Mouse (Mus musculus): Measurements from ENCODE around the gene Pcna. TPM values are rescaled to one million over a fixed set of nuclear protein-coding genes. Genes with fewer than 3 reads are reported as not detected.
A peak's percentile ranks its signal among the peaks of the same experiment; 100 is the strongest.

Gene Pcna
- polyA plus RNA-seq, 1 experiment, result not detected

DNA sequence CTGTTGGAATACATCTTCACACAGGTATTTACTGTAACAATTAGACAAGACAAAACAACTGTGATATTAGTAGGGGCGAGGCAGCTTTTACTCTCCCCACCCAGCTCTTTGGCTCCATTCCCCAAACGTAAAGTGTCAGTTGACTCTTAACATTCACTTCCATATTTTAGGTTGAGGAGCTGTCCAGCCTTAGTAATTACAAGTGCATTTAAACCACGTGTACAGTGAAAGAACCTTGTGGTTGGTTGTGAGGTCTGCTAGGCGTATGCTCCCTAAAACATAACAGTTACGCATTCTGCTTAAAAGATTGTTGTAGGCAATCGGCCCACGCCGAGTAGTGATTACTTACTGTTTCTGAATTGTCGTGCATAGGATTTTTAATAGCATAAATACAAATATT is 12.1 kb upstream of the Pcna start:
- Histone ChIP-seq H3K27ac (ENCODE audit: insufficient read depth, low read depth, low read length) (no peak overlapping the region), H3K4me3 (ENCODE audit: insufficient read depth, low read depth, low read length) (no peak overlapping the region), H3K4me1 (ENCODE audit: control insufficient read depth, insufficient read depth, low read length) (peaks cover 2% of the 10 kb centered on the region; the same call in 1 of the 2 replicates)
- TF ChIP-seq POLR2A (IDR thresholded peaks at IDR 0.05; ENCODE audit: insufficient read depth, low read depth, low read length), result no peak
- TF ChIP-seq CTCF (IDR thresholded peaks at IDR 0.05; ENCODE audit: insufficient read depth, low read depth, low read length), result no peak
- WGBS, result 82% methylated on average over 9 of the region's 9 CpGs

DNA sequence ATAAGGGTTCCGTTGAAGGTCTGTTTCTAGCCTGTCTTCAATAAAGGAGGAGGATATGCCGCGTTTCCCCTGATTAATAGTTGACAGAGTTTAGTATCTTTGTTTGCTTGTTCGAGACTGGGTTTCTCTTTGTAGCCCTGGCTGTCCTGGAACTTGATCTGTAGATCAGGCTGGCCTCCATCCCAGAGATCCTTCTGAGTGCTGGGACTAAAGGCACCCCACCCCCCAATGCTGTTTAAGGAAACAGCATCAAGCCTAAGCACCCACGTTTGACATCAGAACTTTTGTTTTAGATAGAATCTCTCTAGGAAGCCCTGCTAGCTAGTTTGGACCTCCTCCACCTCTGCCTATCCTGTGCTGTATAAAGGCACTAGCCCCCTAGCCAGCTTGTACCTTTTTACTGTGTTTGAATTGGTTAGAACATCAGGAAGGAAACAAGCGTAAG is 11.2 kb upstream of the Pcna start:
- TF ChIP-seq POLR2A (IDR thresholded peaks at IDR 0.05; ENCODE audit: insufficient read depth, low read depth, low read length), result no peak
- TF ChIP-seq CTCF (IDR thresholded peaks at IDR 0.05; ENCODE audit: insufficient read depth, low read depth, low read length), result no peak
- WGBS, result 8% methylated on average over 6 of the region's 6 CpGs
- Histone ChIP-seq H3K4me1 (ENCODE audit: control insufficient read depth, insufficient read depth, low read length) (peaks cover 2% of the 10 kb centered on the region; the same call in 1 of the 2 replicates), H3K27ac (ENCODE audit: insufficient read depth, low read depth, low read length) (0 out of 2 replicates have a peak overlapping the region, but pooled peaks have one; percentile 79), H3K4me3 (ENCODE audit: insufficient read depth, low read depth, low read length) (peak overlapping the region; percentile 86)

DNA sequence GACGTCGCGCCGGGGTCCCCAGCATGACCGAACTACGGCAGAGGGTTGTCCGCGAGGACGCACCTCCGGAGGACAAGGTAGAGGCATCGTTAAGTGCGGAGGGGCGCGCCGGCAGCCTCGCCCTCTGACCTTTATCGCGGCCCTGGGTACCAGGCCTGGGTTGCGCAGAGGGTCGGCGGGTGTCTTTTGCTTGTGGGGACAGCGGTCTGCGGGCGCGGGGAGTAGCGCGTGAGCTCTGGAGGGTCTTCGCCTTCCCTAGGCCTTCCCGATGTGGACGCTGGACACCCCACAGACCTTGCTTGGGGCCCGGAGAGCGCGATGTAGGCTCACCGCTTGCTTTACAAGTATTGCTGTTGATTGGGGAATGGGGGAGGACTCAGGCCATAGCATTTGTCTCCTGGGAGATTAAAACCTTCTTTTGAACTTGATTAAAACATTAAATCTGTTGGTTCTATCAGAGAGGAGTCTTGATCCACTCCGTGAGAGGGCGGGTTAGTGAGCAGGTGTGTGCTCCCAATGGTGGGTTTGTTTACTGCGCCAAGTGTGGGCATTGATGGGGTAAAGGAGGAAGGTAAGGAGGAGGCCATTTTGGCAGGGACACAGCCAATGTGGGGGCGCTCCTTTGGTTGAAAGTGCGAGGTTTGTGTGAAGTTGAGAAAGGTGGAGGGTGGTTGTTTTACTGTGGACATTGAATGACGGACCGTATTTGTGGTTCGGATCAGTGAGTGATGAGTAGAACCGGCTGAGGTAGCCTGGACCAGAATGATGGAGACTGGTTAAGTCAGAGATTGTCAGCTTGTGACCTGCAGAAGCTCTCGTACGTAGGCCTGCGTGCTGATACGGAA is 10.5 kb upstream of the Pcna start:
- Histone ChIP-seq H3K4me1 (ENCODE audit: control insufficient read depth, insufficient read depth, low read length) (no peaks in the 10 kb centered on the region), H3K4me3 (ENCODE audit: insufficient read depth, low read depth, low read length) (peak overlapping the region; percentile 86), H3K27ac (ENCODE audit: insufficient read depth, low read depth, low read length) (peak overlapping the region; percentile 79)
- under 1% methylated on average over 47 of the region's 47 CpGs for WGBS
- TF ChIP-seq CTCF (IDR thresholded peaks at IDR 0.05; ENCODE audit: insufficient read depth, low read depth, low read length) (no peak), POLR2A (IDR thresholded peaks at IDR 0.05; ENCODE audit: insufficient read depth, low read depth, low read length) (no peak)

DNA sequence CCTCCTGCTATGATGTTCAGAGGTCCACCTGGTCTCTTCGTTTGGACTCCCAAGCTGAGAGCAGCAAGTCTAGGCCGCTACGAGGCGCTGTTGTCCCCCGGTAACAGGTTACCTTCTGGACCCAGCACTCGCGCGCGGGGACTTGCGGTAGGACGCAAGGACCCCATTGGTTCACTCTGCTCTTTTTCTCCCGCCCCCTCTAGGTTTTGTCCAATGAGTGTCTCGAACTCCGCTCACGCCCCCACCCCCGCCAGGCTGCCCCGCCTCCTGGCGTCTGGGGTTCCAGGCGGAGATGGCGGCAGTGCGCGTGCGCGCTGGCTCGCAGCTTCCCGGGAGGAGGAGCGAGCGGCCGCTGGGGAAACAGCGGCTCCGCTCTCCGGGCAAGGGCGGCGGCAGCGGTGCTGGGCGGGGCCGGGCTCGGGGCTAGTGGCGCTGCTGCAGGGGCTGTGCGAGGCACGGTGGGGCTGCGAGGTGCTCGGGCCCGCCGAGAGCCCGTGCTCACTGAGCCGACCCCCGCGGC is 9.8 kb upstream of the Pcna start, which contains the start of gene Cds2:
Gene Cds2 (plus strand): TSS at position 270 of the 520 bp plus-strand sequence.
- H3K4me3 ChIP-seq (ENCODE audit: insufficient read depth, low read depth, low read length), result peak within 1 kb of the TSS; percentile 86
- 1% methylated on average over 49 of the region's 49 CpGs for WGBS
- TF ChIP-seq CTCF (IDR thresholded peaks at IDR 0.05; ENCODE audit: insufficient read depth, low read depth, low read length) (peak; percentile 64), POLR2A (IDR thresholded peaks at IDR 0.05; ENCODE audit: insufficient read depth, low read depth, low read length) (peak; percentile 90)
- H3K27ac ChIP-seq (ENCODE audit: insufficient read depth, low read depth, low read length), result peak within 1 kb of the TSS; percentile 79
- no peaks in the 10 kb centered on the region for H3K4me1 ChIP-seq (ENCODE audit: control insufficient read depth, insufficient read depth, low read length)

DNA sequence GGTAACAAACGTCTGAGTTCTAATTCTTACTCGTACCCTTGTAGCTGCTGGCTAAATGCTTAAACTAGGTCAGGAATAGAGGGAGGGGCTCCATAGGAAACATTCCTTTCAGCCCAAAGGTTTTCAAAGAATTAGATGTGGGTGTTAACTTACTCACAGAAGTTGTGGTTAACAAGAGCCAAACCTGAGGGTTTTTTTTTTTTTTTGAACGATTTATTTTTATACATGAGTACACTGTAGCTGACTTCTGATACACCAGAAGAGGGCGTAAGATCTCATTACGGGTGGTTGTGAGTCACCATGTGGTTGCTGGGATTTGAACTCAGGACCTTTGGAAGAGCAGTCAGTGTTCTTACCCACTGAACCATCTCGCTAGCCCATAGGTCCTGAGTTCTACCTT is 9.1 kb upstream of the Pcna start:
- no peak for TF ChIP-seq CTCF (IDR thresholded peaks at IDR 0.05; ENCODE audit: insufficient read depth, low read depth, low read length)
- TF ChIP-seq POLR2A (IDR thresholded peaks at IDR 0.05; ENCODE audit: insufficient read depth, low read depth, low read length), result no peak
- H3K27ac ChIP-seq (ENCODE audit: insufficient read depth, low read depth, low read length), result no peak overlapping the region

DNA sequence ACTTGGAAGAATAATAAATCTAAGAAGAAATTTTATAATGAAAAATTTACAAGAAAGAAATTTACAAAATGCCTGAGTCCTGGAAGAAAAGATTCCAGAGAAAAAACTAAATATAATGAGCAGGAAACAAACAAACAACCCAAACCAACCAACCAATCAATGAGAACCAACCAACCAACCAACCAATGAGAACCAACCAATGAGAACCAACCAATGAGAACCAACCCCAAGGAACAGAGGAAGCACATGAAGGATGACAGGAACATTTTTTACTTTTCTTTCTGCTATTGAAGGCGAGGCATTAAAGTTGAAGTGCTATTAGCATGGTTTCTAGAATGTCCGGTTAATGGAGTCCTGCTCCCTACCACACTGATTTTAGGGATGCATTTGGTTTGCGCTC is 7.5 kb upstream of the Pcna start:
- TF ChIP-seq POLR2A (IDR thresholded peaks at IDR 0.05; ENCODE audit: insufficient read depth, low read depth, low read length), result no peak
- no peak for TF ChIP-seq CTCF (IDR thresholded peaks at IDR 0.05; ENCODE audit: insufficient read depth, low read depth, low read length)
- no peak overlapping the region for H3K27ac ChIP-seq (ENCODE audit: insufficient read depth, low read depth, low read length)
- H3K4me1 ChIP-seq (ENCODE audit: control insufficient read depth, insufficient read depth, low read length), result no peaks in the 10 kb centered on the region
- no peak overlapping the region for H3K4me3 ChIP-seq (ENCODE audit: insufficient read depth, low read depth, low read length)
- 94% methylated on average over 3 of the region's 3 CpGs for WGBS

More for the DNA sequence above, 9.1 kb upstream of the Pcna start:
- 56% methylated on average over 6 of the region's 6 CpGs for WGBS
- H3K4me1 ChIP-seq (ENCODE audit: control insufficient read depth, insufficient read depth, low read length), result no peaks in the 10 kb centered on the region
- H3K4me3 ChIP-seq (ENCODE audit: insufficient read depth, low read depth, low read length), result no peak overlapping the region

DNA sequence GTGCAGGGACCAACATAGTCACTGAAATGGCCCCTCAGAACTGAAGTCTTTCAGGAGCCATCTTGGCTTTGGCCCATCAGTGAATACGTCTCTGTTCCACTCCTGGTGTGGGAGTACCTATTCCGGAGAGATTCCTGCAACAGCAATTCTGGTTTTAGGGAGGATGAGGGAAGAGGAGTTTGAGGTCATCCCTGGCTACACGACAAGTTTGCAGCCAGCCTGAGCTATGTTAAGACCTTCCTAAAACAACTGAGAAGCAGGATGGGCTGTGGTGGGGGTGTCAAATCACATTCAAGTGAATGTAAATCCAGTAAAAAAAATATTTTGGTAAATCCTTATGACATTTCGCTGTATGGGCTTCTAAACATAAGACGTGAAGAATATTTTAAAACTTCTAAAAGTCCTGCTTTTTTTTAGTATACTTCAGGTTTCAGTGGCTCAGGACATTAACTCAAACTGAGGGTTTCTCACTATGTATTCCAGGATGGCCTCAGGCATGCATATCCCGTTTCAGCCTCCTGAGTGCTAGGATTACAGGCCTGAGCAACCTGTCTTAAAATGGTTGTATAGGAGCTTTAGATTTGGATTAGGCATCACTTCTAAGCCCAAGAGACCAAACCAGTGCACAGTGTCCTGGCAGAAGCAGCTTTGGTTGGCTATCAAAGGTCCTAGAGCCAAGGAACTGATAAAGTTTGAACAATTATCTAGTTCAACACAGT is 4.4 kb upstream of the Pcna start:
- Histone ChIP-seq H3K4me3 (ENCODE audit: insufficient read depth, low read depth, low read length) (no peak overlapping the region), H3K4me1 (ENCODE audit: control insufficient read depth, insufficient read depth, low read length) (no peaks in the 10 kb centered on the region), H3K27ac (ENCODE audit: insufficient read depth, low read depth, low read length) (no peak overlapping the region)
- TF ChIP-seq CTCF (IDR thresholded peaks at IDR 0.05; ENCODE audit: insufficient read depth, low read depth, low read length) (no peak), POLR2A (IDR thresholded peaks at IDR 0.05; ENCODE audit: insufficient read depth, low read depth, low read length) (no peak)
- 94% methylated on average over 6 of the region's 6 CpGs for WGBS

DNA sequence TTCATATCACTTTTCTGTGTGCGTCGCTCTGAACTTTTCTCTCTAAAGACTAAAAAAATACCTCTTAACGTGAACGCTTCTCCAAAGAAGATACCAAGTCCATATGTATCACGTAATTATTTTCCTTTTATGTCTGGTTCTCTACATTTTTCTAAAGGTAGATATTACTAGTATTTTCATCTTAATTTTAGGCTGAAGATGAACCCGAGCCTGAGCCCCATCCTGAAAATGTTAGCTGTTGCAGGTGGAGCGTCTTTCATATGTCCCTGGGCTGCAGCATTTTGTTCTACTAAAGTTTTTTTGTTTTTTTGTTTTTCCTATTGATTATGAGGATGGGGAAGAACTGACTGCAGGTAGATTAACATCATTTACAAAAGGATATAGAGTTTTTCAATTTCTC is 489 bp upstream of the Pcna start:
- Histone ChIP-seq H3K4me3 (ENCODE audit: insufficient read depth, low read depth, low read length) (peak overlapping the region; percentile 63; the same call in 1 of the 2 replicates), H3K4me1 (ENCODE audit: control insufficient read depth, insufficient read depth, low read length) (no peaks in the 10 kb centered on the region), H3K27ac (ENCODE audit: insufficient read depth, low read depth, low read length) (no peak overlapping the region; the same call in 1 of the 2 replicates)
- TF ChIP-seq POLR2A (IDR thresholded peaks at IDR 0.05; ENCODE audit: insufficient read depth, low read depth, low read length) (no peak), CTCF (IDR thresholded peaks at IDR 0.05; ENCODE audit: insufficient read depth, low read depth, low read length) (no peak)
- WGBS, result 2% methylated on average over 7 of the region's 7 CpGs

Data from olfactory bulb, adult 2 months (tissue).